Mouse (Mus musculus): ENCODE data around the gene Pacrg. TPM values are rescaled to one million over a fixed set of nuclear protein-coding genes. Genes with fewer than 3 reads are reported as not detected.
A peak's percentile ranks its signal among the peaks of the same experiment; 100 is the strongest.

The Pacrg gene
- total and polyA plus RNA-seq, 2 experiments from 2014 or later: 6.2 to 20.7 TPM

DNA sequence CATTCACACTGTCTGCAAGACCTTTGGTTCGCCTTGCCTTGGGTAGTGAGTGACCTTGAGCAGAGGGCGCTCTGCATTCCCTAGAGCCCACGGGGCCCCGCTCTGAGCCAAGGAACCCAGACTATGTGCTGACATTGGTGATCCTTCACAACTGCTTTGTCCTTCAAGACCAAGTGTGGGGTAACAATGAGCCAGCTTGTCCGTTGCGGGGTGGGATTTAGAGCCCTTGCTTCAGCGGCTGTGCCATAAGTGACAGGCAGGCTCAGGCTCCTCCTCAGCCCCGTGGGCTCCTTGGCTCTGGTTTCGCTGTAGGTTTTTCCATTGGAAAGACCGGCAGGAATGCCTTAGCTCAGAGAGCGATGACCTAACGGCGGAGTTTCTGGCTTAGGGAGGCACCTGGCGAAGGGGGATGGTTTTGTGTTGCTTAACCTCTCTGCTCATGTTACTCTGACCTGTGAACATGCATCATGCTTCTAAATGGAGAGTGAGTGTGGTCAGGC lies 390.3 kb downstream of the Pacrg start:
- H3K4me1 ChIP-seq (ENCODE audit: insufficient read depth): peaks cover 3% of the 10 kb centered on the region
- no peak for DNase-seq
- ATAC-seq: no peak
- H3K27ac ChIP-seq (ENCODE audit: low read depth, low read length): no peak overlapping the region
- no peak overlapping the region for H3K9ac ChIP-seq
- no peak for TF ChIP-seq CTCF (IDR thresholded peaks at IDR 0.05; ENCODE audit: low read depth)
- H3K9me3 ChIP-seq (ENCODE audit: low read length): no peaks in the 10 kb centered on the region
- no peak overlapping the region for H3K4me3 ChIP-seq (ENCODE audit: low read depth, low read length)
- H3K36me3 ChIP-seq (ENCODE audit: insufficient read depth): no peaks in the 10 kb centered on the region
- 83% methylated on average over 14 of the region's 14 CpGs for WGBS
- no peak overlapping the region for H3K4me2 ChIP-seq (ENCODE audit: low read depth)
- H3K27me3 ChIP-seq (ENCODE audit: insufficient read depth, low read length): no peaks in the 10 kb centered on the region

DNA sequence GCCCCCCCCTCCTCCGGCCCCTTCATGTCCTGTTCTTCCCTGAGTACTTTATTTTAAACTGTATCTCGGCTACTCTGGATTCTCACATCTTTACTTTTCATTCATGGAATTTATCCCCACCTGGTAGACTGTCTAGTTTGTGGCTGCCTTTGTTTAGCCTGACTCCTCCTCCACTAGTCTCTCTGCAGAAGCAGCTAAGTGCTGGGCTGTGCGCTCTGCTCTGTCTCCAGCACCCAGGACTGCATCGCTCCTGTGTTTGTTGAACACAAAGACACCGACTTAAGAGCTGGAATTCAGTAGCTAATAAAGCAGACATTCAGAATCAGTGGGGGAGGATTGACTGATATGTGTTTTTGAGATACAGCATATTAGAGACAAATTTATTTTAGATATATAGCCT lies 391.7 kb downstream of the Pacrg start:
- DNase-seq (peak; percentile 20), ATAC-seq (peak; percentile 59; the same call in 1 of the 2 replicates)
- H3K9ac ChIP-seq: no peak overlapping the region

DNA sequence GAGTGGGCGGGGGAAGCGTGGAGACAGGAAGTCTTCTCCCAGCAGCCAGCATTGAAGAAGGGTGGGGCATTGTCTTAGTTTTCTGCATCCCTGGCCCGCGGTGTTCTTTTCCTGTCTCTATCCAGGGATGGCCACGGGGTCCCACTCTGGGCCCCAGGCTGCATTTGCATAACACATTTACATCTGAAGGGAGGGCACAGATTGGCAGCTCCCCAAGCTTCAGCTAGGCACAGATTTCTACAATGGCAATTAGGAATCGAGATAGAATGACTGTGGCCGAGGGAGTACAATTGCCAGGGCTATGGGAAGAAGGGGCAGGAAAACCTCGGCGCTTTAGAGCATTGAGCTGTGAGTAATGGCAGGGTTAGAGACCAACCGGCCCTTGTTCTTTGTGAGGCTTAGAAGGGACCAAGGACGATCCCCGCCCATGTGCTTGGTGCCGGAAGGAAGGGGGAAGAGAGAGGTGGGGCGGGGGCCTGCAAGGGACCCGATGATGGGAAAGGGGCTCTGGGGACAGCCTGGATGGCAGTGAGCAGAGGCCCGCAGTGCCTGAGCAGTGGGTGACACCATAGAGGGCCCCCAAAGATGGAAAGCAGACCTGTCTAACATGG lies 398.5 kb downstream of the Pacrg start:
- H3K9ac ChIP-seq: 0 out of 2 replicates have a peak overlapping the region, but pooled peaks have one; percentile 14
- DNase-seq: peak; percentile 73
- no peak overlapping the region for H3K4me2 ChIP-seq (ENCODE audit: low read depth)
- H3K4me1 ChIP-seq (ENCODE audit: insufficient read depth): no peaks in the 10 kb centered on the region
- ATAC-seq: peak; percentile 84
- 16% methylated on average over 16 of the region's 16 CpGs for WGBS
- H3K27me3 ChIP-seq (ENCODE audit: insufficient read depth, low read length): no peaks in the 10 kb centered on the region
- no peak for TF ChIP-seq CTCF (IDR thresholded peaks at IDR 0.05; ENCODE audit: low read depth)
- H3K4me3 ChIP-seq (ENCODE audit: low read depth, low read length): no peak overlapping the region
- H3K9me3 ChIP-seq (ENCODE audit: low read length): no peaks in the 10 kb centered on the region
- peak overlapping the region; percentile 45; the same call in 1 of the 2 replicates for H3K27ac ChIP-seq (ENCODE audit: low read depth, low read length)
- H3K36me3 ChIP-seq (ENCODE audit: insufficient read depth): no peaks in the 10 kb centered on the region

More for the DNA sequence above, 391.7 kb downstream of the Pacrg start:
- H3K4me1 ChIP-seq (ENCODE audit: insufficient read depth): peaks cover 3% of the 10 kb centered on the region
- 50% methylated on average over 5 of the region's 5 CpGs for WGBS
- H3K27me3 ChIP-seq (ENCODE audit: insufficient read depth, low read length): no peaks in the 10 kb centered on the region
- H3K36me3 ChIP-seq (ENCODE audit: insufficient read depth): no peaks in the 10 kb centered on the region
- no peak overlapping the region for H3K4me3 ChIP-seq (ENCODE audit: low read depth, low read length)
- H3K4me2 ChIP-seq (ENCODE audit: low read depth): no peak overlapping the region
- no peak overlapping the region for H3K27ac ChIP-seq (ENCODE audit: low read depth, low read length)
- no peak for TF ChIP-seq CTCF (IDR thresholded peaks at IDR 0.05; ENCODE audit: low read depth)
- no peaks in the 10 kb centered on the region for H3K9me3 ChIP-seq (ENCODE audit: low read length)

GRCm38 (mm10) chr17:10440961-10441360 lies 399.1 kb downstream of the Pacrg start:
- Histone ChIP-seq H3K4me3 (ENCODE audit: low read depth, low read length) (no peak overlapping the region), H3K36me3 (ENCODE audit: insufficient read depth) (no peaks in the 10 kb centered on the region), H3K27me3 (ENCODE audit: insufficient read depth, low read length) (no peaks in the 10 kb centered on the region), H3K4me2 (ENCODE audit: low read depth) (no peak overlapping the region), H3K9ac (no peak overlapping the region), H3K4me1 (ENCODE audit: insufficient read depth) (no peaks in the 10 kb centered on the region), H3K27ac (ENCODE audit: low read depth, low read length) (no peak overlapping the region; the same call in 1 of the 2 replicates), H3K9me3 (ENCODE audit: low read length) (no peaks in the 10 kb centered on the region)
- no peak for TF ChIP-seq CTCF (IDR thresholded peaks at IDR 0.05; ENCODE audit: low read depth)
- no peak for DNase-seq
- 60% methylated on average over 3 of the region's 3 CpGs for WGBS
- no peak for ATAC-seq

GRCm38 (mm10) chr17:10439815-10440214 lies 400.3 kb downstream of the Pacrg start:
- DNase-seq (peak; percentile 16), ATAC-seq (no peak; the same call in 1 of the 2 replicates)
- H3K9ac ChIP-seq: no peak overlapping the region
- H3K4me2 ChIP-seq (ENCODE audit: low read depth): no peak overlapping the region
- 0 out of 2 replicates have a peak overlapping the region, but pooled peaks have one; percentile 9 for H3K27ac ChIP-seq (ENCODE audit: low read depth, low read length)
- no peaks in the 10 kb centered on the region for H3K9me3 ChIP-seq (ENCODE audit: low read length)
- no peaks in the 10 kb centered on the region for H3K4me1 ChIP-seq (ENCODE audit: insufficient read depth)
- WGBS: 61% methylated on average over 8 of the region's 8 CpGs
- TF ChIP-seq CTCF (IDR thresholded peaks at IDR 0.05; ENCODE audit: low read depth): no peak
- H3K4me3 ChIP-seq (ENCODE audit: low read depth, low read length): no peak overlapping the region
- H3K36me3 ChIP-seq (ENCODE audit: insufficient read depth): no peaks in the 10 kb centered on the region
- no peaks in the 10 kb centered on the region for H3K27me3 ChIP-seq (ENCODE audit: insufficient read depth, low read length)

DNA sequence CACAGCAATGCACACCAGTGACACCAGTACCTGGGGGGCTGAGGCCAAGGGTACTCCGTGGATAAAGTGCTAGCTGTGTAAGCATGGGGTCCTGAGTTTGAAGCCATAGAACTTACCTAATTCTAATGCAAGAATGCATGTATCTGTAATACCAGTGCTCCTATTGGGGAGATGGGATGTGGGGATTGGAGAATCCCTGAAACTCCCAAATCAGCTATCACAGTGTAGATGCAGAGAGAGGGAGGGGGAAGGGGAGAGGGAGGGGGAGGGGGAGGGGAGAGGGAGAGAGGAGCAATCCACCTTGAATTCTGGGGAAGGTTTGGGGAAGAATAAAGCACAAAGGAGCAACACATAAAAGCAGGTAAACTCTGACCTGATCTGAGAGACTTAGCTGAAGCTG lies 405.2 kb downstream of the Pacrg start:
- DNase-seq (no peak), ATAC-seq (no peak)
- Histone ChIP-seq H3K4me3 (ENCODE audit: low read depth, low read length) (no peak overlapping the region), H3K27me3 (ENCODE audit: insufficient read depth, low read length) (no peaks in the 10 kb centered on the region), H3K9ac (no peak overlapping the region), H3K4me2 (ENCODE audit: low read depth) (no peak overlapping the region), H3K9me3 (ENCODE audit: low read length) (no peaks in the 10 kb centered on the region), H3K27ac (ENCODE audit: low read depth, low read length) (no peak overlapping the region), H3K4me1 (ENCODE audit: insufficient read depth) (no peaks in the 10 kb centered on the region), H3K36me3 (ENCODE audit: insufficient read depth) (no peaks in the 10 kb centered on the region)
- TF ChIP-seq CTCF (IDR thresholded peaks at IDR 0.05; ENCODE audit: low read depth): no peak
- WGBS: 38% methylated on average over 1 of the region's 1 CpGs

- WGBS: 95% methylated on average over 7 of the region's 7 CpGs
- Histone ChIP-seq H3K4me3 (ENCODE audit: low read depth, low read length) (no peak overlapping the region), H3K36me3 (ENCODE audit: insufficient read depth) (no peaks in the 10 kb centered on the region), H3K9ac (no peak overlapping the region), H3K4me1 (ENCODE audit: insufficient read depth) (no peaks in the 10 kb centered on the region), H3K27me3 (ENCODE audit: insufficient read depth, low read length) (no peaks in the 10 kb centered on the region), H3K4me2 (ENCODE audit: low read depth) (no peak overlapping the region), H3K27ac (ENCODE audit: low read depth, low read length) (no peak overlapping the region), H3K9me3 (ENCODE audit: low read length) (no peaks in the 10 kb centered on the region)
- TF ChIP-seq CTCF (IDR thresholded peaks at IDR 0.05; ENCODE audit: low read depth): no peak
- DNase-seq: no peak
- ATAC-seq: no peak
Observed at GRCm38 (mm10) chr17:10432525-10433180, 407.5 kb downstream of the Pacrg start.

Data from forebrain, postnatal 0 days (tissue).